Mouse (Mus musculus) embryonic facial prominence, embryonic 15.5 days (tissue): ENCODE measurements at regions not wholly inside any gene's neighbourhood (a gene's known extent, or its start where the extent isn't known, plus 50 kb on each side); places are given as distances from the start of the nearest gene placed in this dataset.

Experiments used
- ATAC-seq: fragments of 200-750 bp; cut with Nextera tagmentation; 2 replicates; pipeline ENCODE4 v1.8.0; 2017; ENCODE audit warnings: low read depth, moderate TSS enrichment; ENCODE audit not compliant: insufficient number of reproducible peaks, low FRiP score, low TSS enrichment
- H3K27ac ChIP-seq: fragments of 300-500 bp; sonication (generic); replicated peaks from 2 replicates; pipeline ENCODE4 v1.5.1; 2015; ENCODE audit warnings: mild to moderate bottlenecking, inconsistent platforms
- H3K27me3 ChIP-seq: fragments of 300-500 bp; sonication (generic); 2 replicates; pipeline ENCODE4 v1.6.1; 2015; ENCODE audit warnings: inconsistent platforms
- H3K36me3 ChIP-seq: fragments of 300-500 bp; sonication (generic); 2 replicates; pipeline ENCODE4 v1.6.1; 2015; ENCODE audit warnings: mild to moderate bottlenecking, inconsistent platforms
- H3K4me1 ChIP-seq: fragments of 300-500 bp; sonication (generic); 2 replicates; pipeline ENCODE4 v1.6.1; 2015; ENCODE audit warnings: inconsistent platforms
- H3K4me2 ChIP-seq: fragments of 300-500 bp; sonication (generic); replicated peaks from 2 replicates; pipeline ENCODE4 v1.6.1; 2015; ENCODE audit warnings: mild to moderate bottlenecking, inconsistent platforms
- H3K4me3 ChIP-seq: fragments of 300-500 bp; sonication (generic); replicated peaks from 2 replicates; pipeline ENCODE4 v1.5.1; 2015; ENCODE audit warnings: mild to moderate bottlenecking, inconsistent platforms
- H3K9ac ChIP-seq: fragments of 300-500 bp; sonication (generic); 2 replicates; pipeline ENCODE4 v1.6.1; 2015; ENCODE audit warnings: inconsistent platforms
- H3K9me3 ChIP-seq: fragments of 300-500 bp; sonication (generic); replicated peaks from 2 replicates; pipeline ENCODE4 v1.6.1; 2016; ENCODE audit warnings: inconsistent platforms
- WGBS: fragments of 180-500 bp; shearing (Covaris S2); methylation state at CpG from one replicate; pipeline ENCODE4 v1.1.7; 2015; 5-methylcytosine and 5-hydroxymethylcytosine counted together

DNA sequence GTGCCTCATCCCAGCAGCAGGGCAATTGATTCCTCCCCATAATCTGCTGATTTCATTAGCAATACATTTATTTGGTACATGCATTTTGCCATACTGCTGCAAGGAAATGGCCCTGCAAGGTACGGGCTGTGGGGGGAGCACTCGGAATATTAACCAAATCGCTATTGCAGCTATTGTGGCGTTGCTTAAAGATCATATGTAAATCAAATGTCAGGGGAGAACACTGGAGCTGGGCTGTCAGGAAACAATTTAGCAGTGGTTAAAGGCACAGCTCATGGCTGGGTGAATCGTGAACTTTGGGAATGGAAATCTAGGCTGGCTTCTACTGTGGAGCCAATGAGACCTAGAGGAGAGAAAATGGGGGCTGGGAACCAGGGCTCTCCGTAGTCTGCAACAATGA, 192.0 kb downstream of the Gm26897 start:
- H3K36me3 ChIP-seq: no peaks in the 10 kb centered on the region
- 38% methylated on average over 6 of the region's 6 CpGs for WGBS
- no peak overlapping the region for H3K9ac ChIP-seq
- H3K4me1 ChIP-seq: peaks cover 20% of the 10 kb centered on the region
- H3K4me2 ChIP-seq: no peak overlapping the region
- H3K27ac ChIP-seq: no peak overlapping the region
- ATAC-seq: no peak
- H3K9me3 ChIP-seq: no peaks in the 10 kb centered on the region
- H3K4me3 ChIP-seq: no peak overlapping the region
- no peaks in the 10 kb centered on the region for H3K27me3 ChIP-seq

DNA sequence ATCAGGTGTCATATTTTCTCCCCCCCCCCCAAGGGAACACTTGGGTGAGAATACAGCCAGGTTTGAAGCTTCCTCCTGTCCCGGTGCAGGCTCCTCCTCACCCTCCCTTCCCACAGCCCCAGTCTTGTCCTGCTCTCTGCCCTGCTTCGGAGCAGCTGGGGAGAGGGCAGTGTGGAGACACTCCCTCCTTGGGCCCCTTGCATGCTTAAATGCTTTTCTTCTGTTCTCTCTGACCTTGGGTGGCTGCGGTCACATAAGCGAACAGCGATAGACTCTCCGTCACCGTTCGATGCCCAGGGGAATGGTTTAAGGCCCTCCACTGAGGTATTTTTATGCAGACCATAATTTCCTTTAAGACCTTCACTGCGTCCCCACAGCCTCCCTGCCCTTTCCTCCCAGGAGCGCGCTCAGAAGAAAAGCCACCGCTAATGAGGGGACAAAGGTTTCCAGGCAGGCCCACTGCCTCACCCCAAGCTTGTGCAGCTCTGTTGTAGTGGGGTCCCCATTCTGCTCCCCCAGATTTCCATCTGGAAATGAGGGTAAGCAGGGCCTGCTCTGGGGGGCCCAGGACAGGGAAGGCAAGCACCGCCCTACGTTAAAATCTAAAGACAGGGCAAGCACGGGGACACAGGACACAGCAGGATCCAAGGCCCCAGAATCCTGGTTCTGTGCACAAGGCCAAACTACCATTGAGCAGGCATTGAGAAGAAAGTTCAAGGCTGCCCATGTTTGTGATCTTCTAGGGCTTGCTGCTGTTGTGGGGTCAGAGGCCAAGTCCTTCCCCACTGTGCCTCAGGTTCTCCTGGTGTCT, 195.7 kb downstream of the Gm26897 start:
- H3K4me1 ChIP-seq: peaks cover 8% of the 10 kb centered on the region
- H3K36me3 ChIP-seq: no peaks in the 10 kb centered on the region
- H3K9me3 ChIP-seq: no peaks in the 10 kb centered on the region
- H3K9ac ChIP-seq: no peak overlapping the region
- no peaks in the 10 kb centered on the region for H3K27me3 ChIP-seq
- WGBS: 43% methylated on average over 15 of the region's 15 CpGs
- no peak overlapping the region for H3K4me3 ChIP-seq
- no peak for ATAC-seq
- no peak overlapping the region for H3K4me2 ChIP-seq
- no peak overlapping the region for H3K27ac ChIP-seq

DNA sequence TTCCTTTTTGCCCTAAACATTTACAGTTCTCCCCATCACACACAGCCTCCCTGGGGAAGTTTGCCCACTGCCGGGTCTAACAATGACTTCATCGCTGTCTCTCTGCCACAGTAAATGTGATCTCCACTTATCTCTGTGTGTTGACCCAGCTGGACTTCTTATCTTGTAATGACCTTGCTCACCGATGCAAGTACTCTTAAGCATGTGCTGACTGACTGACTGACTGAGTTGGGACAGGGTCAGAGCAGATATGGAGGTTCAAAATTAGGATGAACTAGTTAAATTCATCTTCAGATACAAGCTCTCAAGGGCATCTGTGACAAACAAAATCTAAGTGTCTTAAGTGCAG, 196.2 kb downstream of the Gm26897 start:
- no peak overlapping the region for H3K4me2 ChIP-seq
- WGBS: 67% methylated on average over 3 of the region's 3 CpGs

DNA sequence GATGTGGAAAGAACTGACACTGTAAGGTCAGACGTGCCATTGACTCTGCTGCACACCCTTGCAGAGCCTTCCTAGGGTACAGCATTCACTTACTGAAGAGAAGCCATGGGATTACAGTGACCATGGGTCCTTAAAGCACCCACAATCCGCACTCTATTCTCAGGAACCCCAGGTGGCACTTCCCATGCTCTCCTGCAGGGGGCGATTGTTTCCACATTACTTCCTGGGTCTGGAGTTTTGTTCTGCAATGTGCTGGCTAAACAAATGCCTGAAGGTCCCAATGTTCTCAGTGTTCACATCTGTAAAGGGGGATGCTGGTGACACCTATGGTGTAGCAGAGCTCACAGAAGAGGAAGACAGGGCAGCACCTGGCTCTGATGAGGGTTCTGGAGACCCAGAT, 198.0 kb downstream of the Gm26897 start:
- ATAC-seq: no peak
- Histone ChIP-seq H3K27ac (no peak overlapping the region), H3K4me1 (no peaks in the 10 kb centered on the region), H3K27me3 (no peaks in the 10 kb centered on the region), H3K4me2 (no peak overlapping the region), H3K36me3 (no peaks in the 10 kb centered on the region), H3K9ac (no peak overlapping the region), H3K9me3 (no peaks in the 10 kb centered on the region), H3K4me3 (no peak overlapping the region)
- WGBS: 82% methylated on average over 3 of the region's 3 CpGs

More for the DNA sequence above, 196.2 kb downstream of the Gm26897 start:
- Histone ChIP-seq H3K9me3 (no peaks in the 10 kb centered on the region), H3K4me3 (no peak overlapping the region), H3K9ac (no peak overlapping the region), H3K36me3 (no peaks in the 10 kb centered on the region), H3K27me3 (no peaks in the 10 kb centered on the region), H3K27ac (no peak overlapping the region), H3K4me1 (peaks cover 8% of the 10 kb centered on the region)
- ATAC-seq: no peak

DNA sequence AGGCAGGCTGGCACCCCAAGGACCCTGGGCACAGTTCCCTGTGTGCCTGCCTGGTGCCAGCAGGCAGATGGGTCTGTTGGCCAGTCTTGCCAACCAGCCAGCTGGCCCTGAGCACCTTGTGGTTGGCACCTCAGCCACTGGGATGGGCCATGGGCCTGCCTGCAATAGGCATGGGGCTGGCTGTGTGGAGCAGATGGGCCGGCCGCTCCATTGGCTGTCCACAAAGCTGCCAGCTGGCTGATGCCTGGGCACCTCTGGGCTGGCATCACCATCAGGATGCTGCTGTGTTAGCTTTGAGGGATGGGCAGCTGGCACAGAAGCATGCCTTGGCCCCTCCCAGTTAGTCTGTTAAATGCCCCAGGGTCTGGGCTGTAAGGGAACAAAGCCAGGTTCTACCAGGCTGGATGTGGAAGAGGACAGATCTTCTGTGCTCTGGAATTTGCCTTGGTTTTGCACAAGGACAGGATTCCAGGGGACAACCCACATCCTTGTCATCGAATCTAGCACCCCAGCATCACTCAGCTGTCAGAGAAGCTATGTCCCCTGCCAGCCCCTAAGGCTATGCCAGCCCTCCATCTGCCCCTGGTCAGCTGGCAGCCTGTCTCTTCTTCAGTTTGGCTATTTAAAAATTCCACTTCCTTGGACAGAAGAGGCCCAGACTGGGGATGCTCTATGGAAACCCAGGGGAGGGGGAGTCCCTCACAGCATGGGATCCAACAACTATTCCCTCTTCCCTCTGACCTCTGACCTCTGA, 201.8 kb downstream of the Gm26897 start:
- no peaks in the 10 kb centered on the region for H3K4me1 ChIP-seq
- no peaks in the 10 kb centered on the region for H3K36me3 ChIP-seq
- H3K4me2 ChIP-seq: no peak overlapping the region
- ATAC-seq: no peak
- WGBS: 70% methylated on average over 3 of the region's 3 CpGs
- H3K27ac ChIP-seq: no peak overlapping the region
- H3K9me3 ChIP-seq: no peaks in the 10 kb centered on the region
- H3K4me3 ChIP-seq: no peak overlapping the region
- no peaks in the 10 kb centered on the region for H3K27me3 ChIP-seq
- H3K9ac ChIP-seq: no peak overlapping the region

DNA sequence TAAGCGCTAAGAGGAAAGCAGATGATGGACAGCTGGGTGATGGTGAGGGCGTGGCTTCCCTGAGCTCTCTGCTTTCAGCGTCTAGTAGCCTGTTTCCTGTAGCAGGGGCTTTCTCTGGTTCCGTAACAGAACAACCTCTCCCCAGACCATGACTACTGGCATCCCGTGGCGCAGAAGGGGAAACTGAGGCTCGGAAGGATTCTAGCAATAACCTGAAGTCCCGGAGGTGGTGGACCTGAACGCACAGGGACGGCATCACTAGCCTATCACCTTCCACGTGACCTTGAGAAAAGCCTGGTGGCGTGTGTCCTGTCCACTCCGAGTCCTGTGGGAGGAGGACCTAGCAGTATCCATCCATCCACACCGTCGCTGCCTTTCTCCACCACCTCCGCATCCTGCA, 208.1 kb downstream of the Gm26897 start:
- H3K4me2 ChIP-seq: no peak overlapping the region
- H3K9me3 ChIP-seq: no peaks in the 10 kb centered on the region
- no peak for ATAC-seq
- H3K27me3 ChIP-seq: no peaks in the 10 kb centered on the region
- no peak overlapping the region for H3K27ac ChIP-seq
- H3K36me3 ChIP-seq: no peaks in the 10 kb centered on the region
- 75% methylated on average over 16 of the region's 16 CpGs for WGBS
- no peak overlapping the region for H3K4me3 ChIP-seq
- no peak overlapping the region for H3K9ac ChIP-seq
- H3K4me1 ChIP-seq: no peaks in the 10 kb centered on the region

DNA sequence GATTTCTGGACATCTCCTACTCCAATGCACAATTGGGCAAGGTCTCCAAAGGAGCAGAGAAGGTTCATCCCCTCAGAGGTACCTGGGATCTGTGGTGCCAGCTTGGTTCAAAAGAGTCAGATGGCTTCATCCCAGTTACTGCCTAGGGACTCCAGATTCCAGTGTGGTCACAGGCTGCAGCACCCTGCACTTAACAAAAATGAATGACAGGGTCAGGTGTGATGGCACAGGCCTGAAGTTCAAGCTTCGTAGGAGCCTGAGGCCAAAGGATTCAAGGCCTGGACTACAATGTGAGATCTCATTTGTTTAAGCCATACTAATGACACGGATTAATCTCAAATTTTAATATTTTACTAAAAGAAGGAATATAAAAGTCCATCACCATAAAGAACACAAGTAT, 209.1 kb downstream of the Gm26897 start:
- 93% methylated on average over 2 of the region's 2 CpGs for WGBS

DNA sequence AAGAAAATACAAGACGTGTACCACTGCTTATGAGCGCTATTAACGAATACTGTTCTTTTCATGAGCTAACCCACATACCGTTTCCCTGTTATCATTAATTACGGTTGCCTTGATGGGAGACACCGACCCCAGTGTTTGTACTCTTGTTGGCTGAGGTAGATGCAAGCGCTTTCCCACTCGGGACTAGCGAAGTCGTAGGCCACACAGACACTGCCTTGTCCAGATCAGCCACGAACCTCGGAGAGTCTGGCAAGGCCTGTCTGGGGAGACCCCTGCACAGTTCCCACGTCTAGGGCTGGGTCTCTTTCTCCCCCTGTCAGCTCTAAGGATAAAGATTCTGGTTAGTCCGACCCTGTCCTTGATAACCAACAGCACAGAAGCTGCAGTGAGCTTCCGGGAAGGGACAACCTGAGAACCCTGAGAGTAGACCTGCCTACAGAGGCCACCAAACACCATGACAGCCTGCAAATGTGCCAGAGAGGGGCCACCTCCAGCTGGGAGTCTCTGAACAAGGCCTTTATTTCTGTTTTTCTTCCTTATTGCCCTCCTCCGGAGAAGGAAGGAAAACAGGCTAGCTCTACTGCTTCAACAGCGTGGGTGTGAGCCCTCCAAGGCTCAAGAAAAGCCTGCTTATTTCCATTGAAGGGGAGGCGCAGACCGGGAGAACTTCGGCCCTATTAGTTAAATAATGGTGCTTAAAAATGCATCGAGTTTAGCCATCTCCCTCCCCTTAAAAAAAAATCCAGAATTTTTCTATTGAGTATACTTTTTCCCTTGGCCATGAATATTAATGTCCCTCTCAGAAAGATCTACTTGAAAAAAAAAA, 209.8 kb downstream of the Gm26897 start:
- no peak for ATAC-seq
- Histone ChIP-seq H3K27me3 (no peaks in the 10 kb centered on the region), H3K4me3 (no peak overlapping the region)

More for the DNA sequence above, 209.1 kb downstream of the Gm26897 start:
- Histone ChIP-seq H3K27me3 (no peaks in the 10 kb centered on the region), H3K4me1 (no peaks in the 10 kb centered on the region), H3K9ac (no peak overlapping the region), H3K9me3 (no peaks in the 10 kb centered on the region), H3K4me2 (no peak overlapping the region), H3K4me3 (no peak overlapping the region), H3K36me3 (no peaks in the 10 kb centered on the region), H3K27ac (no peak overlapping the region)
- ATAC-seq: no peak

DNA sequence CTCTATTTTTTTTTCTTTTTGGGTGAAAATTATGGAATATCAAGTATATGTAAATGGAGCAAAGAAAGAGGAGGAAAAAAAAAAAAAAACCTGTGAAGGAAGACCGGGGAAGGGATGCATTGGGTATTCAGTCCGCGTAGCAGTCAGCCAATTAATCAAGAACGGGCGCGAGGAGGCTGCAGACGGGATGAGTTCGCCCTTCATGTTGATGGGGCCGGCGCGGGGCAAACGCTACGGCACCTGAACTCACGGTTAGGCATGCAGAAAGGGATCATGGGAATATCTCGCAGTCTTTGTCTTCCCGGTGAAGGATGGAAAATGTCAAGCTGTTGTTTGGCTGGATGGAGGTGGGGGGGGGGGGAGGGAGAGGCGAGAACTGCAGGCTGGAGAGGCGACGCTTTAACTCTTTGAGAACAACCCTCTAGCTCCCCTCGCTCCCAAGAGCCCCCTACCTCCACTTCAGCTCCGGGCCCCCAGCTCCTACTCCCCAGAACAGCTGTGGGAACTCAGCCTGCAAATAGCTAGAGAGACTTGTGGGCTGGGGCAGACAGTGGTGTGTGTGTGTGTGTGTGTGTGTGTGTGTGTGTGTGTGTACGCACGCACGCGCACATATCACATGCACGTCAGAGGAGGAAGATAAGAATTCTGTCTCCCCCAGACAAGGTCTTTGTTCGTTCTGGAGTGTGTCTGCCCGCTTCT, 210.7 kb downstream of the Gm26897 start:
- 32% methylated on average over 27 of the region's 28 CpGs for WGBS
- Histone ChIP-seq H3K27ac (no peak overlapping the region), H3K4me1 (no peaks in the 10 kb centered on the region), H3K4me2 (no peak overlapping the region), H3K9me3 (no peaks in the 10 kb centered on the region), H3K4me3 (no peak overlapping the region), H3K27me3 (no peaks in the 10 kb centered on the region), H3K9ac (no peak overlapping the region), H3K36me3 (no peaks in the 10 kb centered on the region)
- ATAC-seq: no peak

More for the DNA sequence above, 209.8 kb downstream of the Gm26897 start:
- H3K9ac ChIP-seq: no peak overlapping the region
- H3K4me2 ChIP-seq: no peak overlapping the region
- no peak overlapping the region for H3K27ac ChIP-seq
- no peaks in the 10 kb centered on the region for H3K4me1 ChIP-seq
- H3K9me3 ChIP-seq: no peaks in the 10 kb centered on the region
- H3K36me3 ChIP-seq: no peaks in the 10 kb centered on the region
- WGBS: 70% methylated on average over 21 of the region's 21 CpGs

DNA sequence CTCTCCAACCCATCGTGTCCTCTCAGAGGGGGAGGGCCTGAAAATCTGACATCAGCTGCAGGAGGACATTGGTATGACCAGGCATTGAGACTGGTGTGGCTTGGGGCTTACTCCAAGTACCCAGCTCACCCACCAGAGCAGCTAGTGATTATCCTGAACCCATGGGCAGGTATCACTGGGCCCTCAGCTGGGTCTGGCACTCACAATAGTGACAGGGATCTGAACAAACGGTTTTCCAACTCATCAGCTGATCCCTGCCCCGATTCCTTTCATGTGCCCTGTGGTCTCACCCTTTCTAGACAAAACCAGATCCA, 211.2 kb downstream of the Gm26897 start:
- H3K36me3 ChIP-seq: no peaks in the 10 kb centered on the region
- WGBS: 60% methylated on average over 3 of the region's 3 CpGs
- H3K4me2 ChIP-seq: no peak overlapping the region
- no peaks in the 10 kb centered on the region for H3K4me1 ChIP-seq
- no peaks in the 10 kb centered on the region for H3K27me3 ChIP-seq
- no peak overlapping the region for H3K27ac ChIP-seq
- H3K9me3 ChIP-seq: no peaks in the 10 kb centered on the region
- no peak for ATAC-seq
- H3K9ac ChIP-seq: no peak overlapping the region
- no peak overlapping the region for H3K4me3 ChIP-seq

DNA sequence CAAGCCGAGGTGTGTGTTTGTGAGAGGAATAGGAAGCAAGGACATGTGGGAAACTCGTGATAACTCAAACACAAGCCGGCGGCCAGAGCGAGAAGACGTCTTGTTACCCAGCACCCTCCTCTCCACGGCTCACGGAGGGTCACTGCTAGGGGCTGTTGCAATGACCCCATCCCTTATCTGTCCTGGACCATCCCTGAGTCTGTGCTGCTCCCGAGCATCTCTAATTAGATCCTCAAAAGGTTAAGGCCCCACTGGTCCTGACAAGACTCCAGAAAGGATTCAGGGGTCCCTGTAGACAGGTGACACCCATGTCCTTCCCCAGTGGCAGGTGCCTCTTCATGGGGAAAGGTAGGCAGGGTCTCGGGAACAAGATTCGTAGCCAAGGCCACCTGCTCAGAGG, 212.6 kb downstream of the Gm26897 start:
- Histone ChIP-seq H3K9me3 (no peaks in the 10 kb centered on the region), H3K4me1 (no peaks in the 10 kb centered on the region), H3K9ac (no peak overlapping the region), H3K36me3 (no peaks in the 10 kb centered on the region), H3K27me3 (no peaks in the 10 kb centered on the region), H3K4me3 (no peak overlapping the region), H3K4me2 (no peak overlapping the region), H3K27ac (no peak overlapping the region)
- no peak for ATAC-seq
- 85% methylated on average over 11 of the region's 11 CpGs for WGBS
